Mouse (Mus musculus) ES-E14 (cell line): ENCODE measurements at regions not wholly inside any gene's neighbourhood (a gene's known extent, or its start where the extent isn't known, plus 50 kb on each side); places are given as distances from the start of the nearest gene placed in this dataset.

Experiments used
- DNase-seq: peaks from one replicate; pipeline ENCODE4 v3.0.0-alpha.2; 2013; ENCODE audit warnings: low read depth, low spot score
- H3K27ac ChIP-seq: 2 replicates; pipeline ENCODE4 v1.5.1; 2012; ENCODE audit warnings: low read depth, mild to moderate bottlenecking, low read length, moderate library complexity, mixed read lengths; ENCODE audit not compliant: poor library complexity, insufficient read depth, severe bottlenecking
- H3K36me3 ChIP-seq: 2 replicates; pipeline ENCODE4 v1.6.1; 2012; ENCODE audit warnings: mild to moderate bottlenecking, low read length, moderate library complexity, mixed read lengths; ENCODE audit not compliant: control insufficient read depth, poor library complexity, insufficient read depth, severe bottlenecking
- H3K4me1 ChIP-seq, 2 experiments: fragments of 150-350 bp in 1 of 2; sonication (generic) in 1 of 2; 2 replicates each; pipeline ENCODE4 v1.6.1; 2012; ENCODE audit warnings: low read length in 2 of 2, mild to moderate bottlenecking in 1 of 2, mixed read lengths in 1 of 2; ENCODE audit not compliant: control insufficient read depth in 2 of 2, insufficient read depth in 2 of 2, poor library complexity in 1 of 2
- H3K4me3 ChIP-seq, 2 experiments: fragments of 150-350 bp in 1 of 2; sonication (generic) in 1 of 2; 2 replicates each; pipeline ENCODE4 v1.5.1; 2012; ENCODE audit warnings: low read length in 2 of 2, low read depth in 1 of 2, mild to moderate bottlenecking in 1 of 2, mixed read lengths in 1 of 2; ENCODE audit not compliant: insufficient read depth in 1 of 2, poor library complexity in 1 of 2, severe bottlenecking in 1 of 2
- H3K9ac ChIP-seq: 2 replicates; pipeline ENCODE4 v1.6.1; 2012; ENCODE audit warnings: low read depth, mild to moderate bottlenecking, low read length, mixed read lengths; ENCODE audit not compliant: poor library complexity, insufficient read depth, severe bottlenecking
- H3K9me3 ChIP-seq: fragments of 150-350 bp; sonication (generic); 2 replicates; pipeline ENCODE4 v1.6.1; 2012; ENCODE audit warnings: low read depth, mild to moderate bottlenecking, low read length; ENCODE audit not compliant: control insufficient read depth, insufficient read depth
- CHD2 ChIP-seq: IDR thresholded peaks from 2 replicates; pipeline ENCODE4 v1.6.1; 2014; ENCODE audit warnings: mild to moderate bottlenecking, low read depth, low read length, inconsistent platforms
- HCFC1 ChIP-seq: IDR thresholded peaks from 2 replicates; pipeline ENCODE4 v1.6.1; 2012; ENCODE audit warnings: low read length, inconsistent platforms, borderline replicate concordance; ENCODE audit not compliant: insufficient read depth
- MAFK ChIP-seq: IDR thresholded peaks from 2 replicates; pipeline ENCODE4 v1.6.1; 2014; ENCODE audit warnings: mild to moderate bottlenecking, low read depth, low read length, inconsistent platforms; ENCODE audit not compliant: insufficient read depth
- ZC3H11A ChIP-seq: IDR thresholded peaks from 2 replicates; pipeline ENCODE4 v1.6.1; 2012; ENCODE audit warnings: low read depth, mild to moderate bottlenecking, inconsistent platforms, low read length, borderline replicate concordance
- ZNF384 ChIP-seq: IDR thresholded peaks from 2 replicates; pipeline ENCODE4 v1.6.1; 2012; ENCODE audit warnings: low read depth, low read length, inconsistent platforms
- in situ Hi-C, 2 experiments: fragments of 600-800 bp; cut with MboI; formaldehyde crosslinking; loops; one replicate each; pipeline ENCODE4 v1.15.1; 2025; ENCODE audit warnings: low sequenced_read_pairs in 2 of 2, inconsistent platforms in 1 of 2; ENCODE audit not compliant: unreplicated experiment in 2 of 2

DNA sequence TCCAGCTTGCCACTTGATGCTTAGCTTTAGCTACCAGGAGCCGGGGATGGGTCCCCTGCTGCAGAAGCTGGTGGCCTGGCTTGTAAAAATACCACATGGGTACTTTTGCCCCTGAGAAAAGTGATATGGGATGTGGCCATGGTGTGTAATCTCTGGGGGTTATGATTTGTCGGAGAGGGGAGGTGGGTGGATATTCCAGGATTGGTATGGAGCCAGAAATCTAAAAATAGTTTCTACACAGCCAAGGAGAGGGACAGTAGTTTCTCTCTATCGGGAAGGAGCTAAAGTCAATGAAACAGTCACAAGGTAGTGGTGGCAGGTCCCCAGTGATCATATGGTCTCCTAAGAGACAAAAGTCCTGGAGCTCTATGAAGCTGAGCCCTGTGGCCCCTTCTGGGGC is 119.6 kb downstream of the Katnal1 start:
- TF ChIP-seq HCFC1 (no peak), ZC3H11A (no peak), MAFK (no peak), CHD2 (no peak), ZNF384 (no peak)
- Histone ChIP-seq H3K9ac (no peak overlapping the region), H3K9me3 (no peaks in the 10 kb centered on the region), H3K27ac (no peak overlapping the region), H3K36me3 (no peaks in the 10 kb centered on the region), H3K4me3 (no peak overlapping the region), H3K4me1 (peaks cover 0 to 15% of the 10 kb centered on the region in 2 experiments; a peak in 2 of 4 replicates)
- in situ Hi-C loops = no loop called here
- DNase-seq = no peak

DNA sequence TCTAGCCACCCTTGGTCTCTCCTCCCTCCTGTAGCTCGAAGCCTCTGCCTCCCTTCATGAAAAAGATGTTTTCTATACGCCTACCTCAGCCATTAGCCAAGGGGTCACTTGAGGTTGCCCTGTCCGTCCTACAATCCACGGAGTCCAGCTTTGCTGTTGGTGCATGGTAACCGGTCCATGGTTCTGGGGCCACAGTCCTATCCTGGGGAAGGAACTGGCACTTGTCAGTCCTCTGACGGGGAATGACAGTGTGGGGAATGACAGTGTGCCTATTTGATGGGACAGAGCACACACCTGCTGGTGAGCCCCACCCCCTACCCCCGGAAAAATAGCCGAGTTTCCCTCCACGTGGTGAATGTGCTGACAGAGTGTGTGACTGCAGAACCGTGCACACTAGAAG is 120.1 kb downstream of the Katnal1 start:
- DNase-seq = no peak
- TF ChIP-seq MAFK = no peak
- TF ChIP-seq HCFC1 = no peak
- TF ChIP-seq CHD2 = no peak
- no peak for TF ChIP-seq ZC3H11A
- no peak for TF ChIP-seq ZNF384
- Histone ChIP-seq H3K36me3 (no peaks in the 10 kb centered on the region), H3K4me3 (peak overlapping the region in 1 of 2 experiments; percentile 29; a peak in 1 of 4 replicates), H3K9ac (no peak overlapping the region), H3K27ac (no peak overlapping the region), H3K9me3 (no peaks in the 10 kb centered on the region), H3K4me1 (peaks cover 0 to 19% of the 10 kb centered on the region in 2 experiments; a peak in 2 of 4 replicates)
- in situ Hi-C loops = no loop called here

DNA sequence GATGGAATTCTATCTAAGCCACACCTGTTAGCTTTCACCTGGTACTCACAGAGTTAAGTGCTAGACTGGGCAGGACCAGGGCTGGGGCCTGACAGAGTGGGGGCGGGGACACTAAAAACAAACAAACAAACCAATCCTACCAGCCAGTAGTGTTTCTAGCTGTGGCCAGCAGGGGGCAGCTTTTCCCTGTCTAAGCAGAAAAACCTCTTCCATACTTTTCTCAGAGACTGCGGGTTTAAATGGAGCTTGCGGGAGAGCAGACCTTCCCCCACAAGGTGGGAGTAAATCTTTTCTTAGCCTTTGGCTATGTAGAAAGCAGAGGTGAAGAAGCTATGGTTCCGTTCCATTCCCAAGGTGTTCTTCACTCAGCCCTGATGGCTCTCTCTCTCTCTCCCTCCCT is 120.7 kb downstream of the Katnal1 start:
- H3K27ac ChIP-seq = no peak overlapping the region
- H3K9me3 ChIP-seq = no peaks in the 10 kb centered on the region
- peaks cover 0 to 22% of the 10 kb centered on the region in 2 experiments; a peak in 2 of 4 replicates for H3K4me1 ChIP-seq
- in situ Hi-C loops = no loop called here
- no peak overlapping the region for H3K9ac ChIP-seq
- TF ChIP-seq CHD2 (no peak), HCFC1 (0 out of 2 replicates have a peak, but pooled peaks have one; percentile 29), MAFK (peak; percentile 74), ZNF384 (no peak), ZC3H11A (0 out of 2 replicates have a peak, but pooled peaks have one; percentile 18)
- H3K36me3 ChIP-seq = no peaks in the 10 kb centered on the region
- H3K4me3 ChIP-seq = peak overlapping the region; percentile 29 to 69
- peak; percentile 90 for DNase-seq

DNA sequence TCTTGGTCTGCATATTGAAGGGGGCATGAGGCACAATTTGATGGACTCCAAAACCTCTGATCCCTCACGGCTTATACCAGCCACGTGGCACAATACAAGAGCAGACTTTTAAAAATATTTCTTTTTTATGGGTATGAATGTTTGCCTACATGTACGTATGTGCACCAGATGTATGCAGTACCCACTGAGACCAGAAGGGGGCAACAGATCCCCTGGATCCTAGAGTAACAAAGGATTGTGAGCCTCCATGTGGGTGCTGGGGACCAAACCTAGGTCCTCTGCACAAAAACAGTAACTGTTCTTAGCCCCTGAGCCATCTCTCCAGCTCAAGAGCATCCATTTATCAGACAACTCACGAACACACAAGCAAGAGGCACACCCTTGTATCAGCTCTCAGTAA is 121.5 kb downstream of the Katnal1 start:
- H3K27ac ChIP-seq = no peak overlapping the region
- no peak overlapping the region for H3K9ac ChIP-seq
- DNase-seq = no peak
- TF ChIP-seq ZNF384 (no peak), ZC3H11A (no peak), MAFK (no peak)
- in situ Hi-C loops = no loop called here
- H3K4me3 ChIP-seq = no peak overlapping the region
- peaks cover 0 to 23% of the 10 kb centered on the region in 2 experiments; a peak in 2 of 4 replicates for H3K4me1 ChIP-seq
- no peaks in the 10 kb centered on the region for H3K9me3 ChIP-seq
- H3K36me3 ChIP-seq = no peaks in the 10 kb centered on the region

DNA sequence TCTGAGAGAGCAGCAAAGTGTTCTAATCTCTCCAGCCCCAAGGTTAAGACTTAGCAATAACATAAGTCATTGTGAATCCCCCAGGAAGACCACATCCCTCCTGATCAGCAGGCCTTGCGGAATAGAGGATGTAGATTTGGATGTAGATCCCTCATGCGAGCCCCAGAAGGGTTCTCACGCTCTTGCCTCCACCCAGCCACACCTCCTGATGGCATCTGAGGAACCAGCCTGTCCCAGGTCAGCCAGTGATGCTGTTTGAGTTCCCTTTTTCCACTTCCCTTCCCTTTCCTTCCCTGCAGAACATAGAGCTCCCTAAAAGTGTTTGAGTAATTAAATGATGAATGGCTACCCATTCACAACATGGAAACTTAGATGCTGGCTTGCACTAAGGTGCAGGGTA is 124.1 kb downstream of the Katnal1 start:
- peaks cover 0 to 19% of the 10 kb centered on the region in 2 experiments; a peak in 2 of 4 replicates for H3K4me1 ChIP-seq
- no peak for DNase-seq
- no peak overlapping the region for H3K9ac ChIP-seq
- H3K9me3 ChIP-seq = no peaks in the 10 kb centered on the region
- H3K36me3 ChIP-seq = no peaks in the 10 kb centered on the region
- H3K4me3 ChIP-seq = no peak overlapping the region
- in situ Hi-C loops = no loop called here
- TF ChIP-seq HCFC1 (no peak), MAFK (no peak), CHD2 (no peak), ZNF384 (no peak), ZC3H11A (no peak)
- no peak overlapping the region for H3K27ac ChIP-seq
